Mouse (Mus musculus) left cerebral cortex, postnatal 36 days (tissue): ENCODE results near the gene Cyp2c39. TPM values are rescaled to one million over a fixed set of nuclear protein-coding genes. Genes with fewer than 3 reads are reported as not detected.
"Not testable (repeated sequence)": the region's sequence is repeated elsewhere in the genome, so short reads cannot be mapped to it uniquely, and the experiment has no call there.

Experiments
- DNase-seq, 2 experiments: peaks; one replicate each; pipeline ENCODE4 v3.0.0; 2021 to 2022; ENCODE audit warnings: low spot score in 2 of 2, mixed read lengths in 1 of 2
- intact Hi-C: fragments of 180-260 bp; cut with DNase I; formaldehyde crosslinking; loops from one replicate; pipeline ENCODE4 v1.15.1; 2025
- total RNA-seq, 2 experiments: library from RNA; stranded (reverse); gene quantifications; 2 replicates each; pipeline ENCODE4 v1.2.3; 2021

The Cyp2c39 gene
- not detected for total RNA-seq

DNA sequence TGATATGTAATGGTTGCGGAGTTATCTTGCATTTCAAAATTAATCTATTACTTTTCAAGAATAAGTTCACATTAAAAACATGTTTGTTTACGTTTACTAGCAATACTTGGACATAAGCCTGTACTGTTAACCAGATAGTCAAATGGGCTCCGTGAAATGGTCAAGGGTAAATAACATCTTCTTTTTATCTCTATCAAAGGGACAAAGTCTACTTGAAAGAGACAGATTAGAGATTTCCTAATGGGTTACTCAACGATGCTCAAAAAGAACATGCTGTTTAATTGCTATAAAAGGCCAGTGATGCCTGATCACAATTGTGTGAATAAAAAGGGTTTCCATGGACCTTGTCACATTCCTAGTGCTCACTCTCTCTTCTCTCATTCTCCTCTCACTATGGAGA lies at the start of gene Cyp2c39:
TSS of gene Cyp2c39 (plus strand) at position 329 of the 400 bp plus-strand sequence.
- intact Hi-C loops: no loop called here
- DNase-seq: no peak

GRCm38 (mm10) chr19:39462941-39463340 lies 47.7 kb upstream of the Cyp2c39 start, which contains the start of gene Cyp2c38:
Gene Cyp2c38 (minus strand): TSS chr19:39463075.
- DNase-seq: no peak
- intact Hi-C loops: no loop called here

DNA sequence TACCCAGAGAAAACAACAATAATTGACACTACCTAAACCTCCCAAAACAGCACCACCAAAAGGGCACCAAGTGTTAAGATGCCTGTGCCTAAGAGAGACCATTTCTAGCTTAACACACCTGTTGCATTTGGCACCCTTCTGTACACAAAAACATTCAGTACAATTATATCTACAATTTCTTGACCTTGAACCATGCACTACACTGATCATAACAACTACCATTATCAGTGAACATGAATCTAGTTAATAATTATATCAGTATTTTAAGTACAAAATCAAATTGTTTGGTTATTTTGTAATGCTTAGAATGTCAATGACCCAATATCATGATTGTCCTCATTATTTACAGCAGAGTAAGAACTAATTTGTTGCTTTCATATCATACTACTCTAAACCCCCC lies 46.7 kb upstream of the Cyp2c39 start:
- DNase-seq: no peak

DNA sequence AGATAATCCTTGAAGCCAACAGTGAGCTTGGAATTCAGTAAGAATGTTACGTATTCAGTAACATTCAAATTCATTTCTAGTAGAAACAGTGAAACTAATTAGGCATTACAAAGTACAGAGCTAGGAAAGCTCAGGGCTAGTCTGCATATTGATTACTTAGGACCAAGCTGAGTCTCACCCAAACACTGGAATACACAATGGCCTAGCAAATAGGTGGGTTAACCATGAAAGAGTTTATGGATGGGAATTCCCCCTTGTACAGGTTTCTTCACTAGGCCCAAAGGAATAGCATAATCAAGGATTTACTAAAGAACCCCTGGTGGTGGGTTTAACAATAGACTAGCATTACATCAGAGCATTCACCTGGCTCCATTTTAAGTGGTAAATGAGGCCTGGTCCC lies 26.7 kb upstream of the Cyp2c39 start:
- intact Hi-C loops: not testable (repeated sequence)

More for the DNA sequence above, 46.7 kb upstream of the Cyp2c39 start:
- intact Hi-C loops: no loop called here

DNA sequence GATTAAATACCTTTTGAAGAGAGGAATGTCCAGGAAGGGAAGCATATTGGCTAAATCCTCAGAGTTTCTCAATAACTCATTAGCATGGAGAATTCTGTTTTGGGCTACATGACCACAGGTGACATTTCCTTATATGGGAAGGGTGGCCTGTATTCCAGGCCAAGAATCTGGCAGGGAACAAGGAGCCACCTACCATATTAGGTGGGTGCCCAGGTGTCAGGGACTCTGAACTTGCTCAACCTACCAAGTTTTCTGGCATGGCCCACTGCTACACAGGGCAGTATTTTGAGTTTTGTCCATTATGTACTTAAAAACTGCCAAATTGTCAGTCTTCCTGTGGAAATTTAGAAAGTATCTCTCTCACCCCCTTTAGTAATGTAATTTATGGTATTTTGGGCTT lies 4.3 kb upstream of the Cyp2c39 start:
- intact Hi-C loops: no loop called here
- no peak for DNase-seq

More for the DNA sequence above, 26.7 kb upstream of the Cyp2c39 start:
- not testable (repeated sequence) for DNase-seq

GRCm38 (mm10) chr19:39509533-39509932 lies 1.1 kb upstream of the Cyp2c39 start:
- intact Hi-C loops: no loop called here
- no peak for DNase-seq

Other genes with a start within 250 kb of the Cyp2c39 start
- not detected for gene Cyp2c29, start 241.5 kb upstream of the Cyp2c39 start, total RNA-seq
- not detected for gene Cyp2c38, start 47.8 kb upstream of the Cyp2c39 start, total RNA-seq
- gene Cyp2c67, start 138.2 kb downstream of the Cyp2c39 start, total RNA-seq: not detected
- gene Cyp2c68, start 230.2 kb downstream of the Cyp2c39 start, total RNA-seq: not detected